Mouse (Mus musculus) megakaryocyte progenitor cell, adult 5-6 weeks (primary cell): ENCODE measurements at regions not wholly inside any gene's neighbourhood (a gene's known extent, or its start where the extent isn't known, plus 50 kb on each side); places are given as distances from the start of the nearest gene placed in this dataset.

ENCODE experiments used
- ATAC-seq: replicated peaks from 2 replicates; pipeline ENCODE4 v1.8.0; 2016; ENCODE audit warnings: mild to moderate bottlenecking, moderate TSS enrichment, inconsistent platforms; ENCODE audit not compliant: poor library complexity

GRCm38 (mm10) chr6:100396311-100397200 lies 109.3 kb upstream of the Rybp start:
- ATAC-seq: no peak

GRCm38 (mm10) chr6:100390258-100390910 lies 103.1 kb upstream of the Rybp start:
- peak; percentile 64 for ATAC-seq

- no peak for ATAC-seq
Observed at GRCm38 (mm10) chr6:100387042-100387441, 99.8 kb upstream of the Rybp start.

GRCm38 (mm10) chr6:100385640-100386039 lies 98.4 kb upstream of the Rybp start:
- no peak for ATAC-seq

GRCm38 (mm10) chr6:100381046-100381445 lies 93.8 kb upstream of the Rybp start:
- ATAC-seq: peak; percentile 88

- peak; percentile 7; the same call in 1 of the 2 replicates for ATAC-seq
Observed at GRCm38 (mm10) chr6:100380536-100380935, 93.3 kb upstream of the Rybp start.

- ATAC-seq: no peak
Observed at GRCm38 (mm10) chr6:100379792-100380191, 92.5 kb upstream of the Rybp start.

GRCm38 (mm10) chr6:100378533-100378874 lies 91.2 kb upstream of the Rybp start:
- ATAC-seq: no peak

- peak; percentile 21; the same call in 1 of the 2 replicates for ATAC-seq
Observed at GRCm38 (mm10) chr6:100377828-100378532, 90.7 kb upstream of the Rybp start.

GRCm38 (mm10) chr6:100376656-100377055 lies 89.4 kb upstream of the Rybp start:
- no peak for ATAC-seq

- peak; percentile 32; the same call in 1 of the 2 replicates for ATAC-seq
Observed at GRCm38 (mm10) chr6:100370828-100371227, 83.5 kb upstream of the Rybp start.

- ATAC-seq: peak; percentile 56
Observed at GRCm38 (mm10) chr6:100370358-100370757, 83.1 kb upstream of the Rybp start.

GRCm38 (mm10) chr6:100366231-100366630 lies 78.9 kb upstream of the Rybp start:
- ATAC-seq: peak; percentile 6; the same call in 1 of the 2 replicates

GRCm38 (mm10) chr6:100365791-100366190 lies 78.5 kb upstream of the Rybp start:
- ATAC-seq: peak; percentile 91

GRCm38 (mm10) chr6:100363683-100364082 lies 76.4 kb upstream of the Rybp start:
- ATAC-seq: no peak

- peak; percentile 95 for ATAC-seq
Observed at GRCm38 (mm10) chr6:100356617-100357399, 69.5 kb upstream of the Rybp start.

GRCm38 (mm10) chr6:100355858-100356257 lies 68.6 kb upstream of the Rybp start:
- no peak for ATAC-seq

- no peak for ATAC-seq
Observed at GRCm38 (mm10) chr6:100347481-100347880, 60.2 kb upstream of the Rybp start.

- peak; percentile 59 for ATAC-seq
Observed at GRCm38 (mm10) chr6:100345073-100345472, 57.8 kb upstream of the Rybp start.
